Mouse (Mus musculus) urinary bladder, postnatal 4 days (tissue): ENCODE results near the gene Rpain.

Experiments
- DNase-seq, 2 experiments: peaks; one replicate each; pipeline ENCODE4 v3.0.0; 2021 to 2022; ENCODE audit warnings: low spot score in 2 of 2

Gene Rpain

GRCm38 (mm10) chr11:70982557-70983228, 12.7 kb downstream of the Rpain start, which contains the start of gene C1qbp:
C1qbp (minus strand) TSS chr11:70983026.
- DNase-seq = peak; percentile 91 to 98

GRCm38 (mm10) chr11:71001167-71001566, 31.2 kb downstream of the Rpain start:
- no peak for DNase-seq

- peak in 1 of 2 experiments; percentile 63 for DNase-seq
Observed at GRCm38 (mm10) chr11:71003611-71004315, 33.8 kb downstream of the Rpain start.

GRCm38 (mm10) chr11:71004316-71004773, 34.3 kb downstream of the Rpain start, which contains the start of gene Dhx33:
Dhx33 (minus strand) TSS chr11:71004437.
- peak; percentile 95 to 96 for DNase-seq

- no peak for DNase-seq
Observed at GRCm38 (mm10) chr11:71005046-71005445, 35.0 kb downstream of the Rpain start.

- no peak for DNase-seq
Observed at GRCm38 (mm10) chr11:71007026-71007425, 37.0 kb downstream of the Rpain start.

GRCm38 (mm10) chr11:71007831-71008230, 37.8 kb downstream of the Rpain start:
- DNase-seq = no peak

- no peak for DNase-seq
Observed at GRCm38 (mm10) chr11:71008321-71008720, 38.3 kb downstream of the Rpain start.

- DNase-seq = no peak
Observed at GRCm38 (mm10) chr11:71012743-71013142, 42.7 kb downstream of the Rpain start.

- no peak for DNase-seq
Observed at GRCm38 (mm10) chr11:71017051-71017450, 47.0 kb downstream of the Rpain start.

- no peak for DNase-seq
Observed at GRCm38 (mm10) chr11:71018416-71019200, 48.6 kb downstream of the Rpain start.

- DNase-seq = peak; percentile 97 to 99
Observed at GRCm38 (mm10) chr11:71019201-71020068, 49.4 kb downstream of the Rpain start, which contains the start of the genes Mis12 and Derl2. Mis12 (plus strand) TSS chr11:71019611. Derl2 (minus strand) TSS chr11:71019841.
